Mouse (Mus musculus): ENCODE data around the gene Gdpd5.

The Gdpd5 gene

GRCm38 (mm10) chr7:99444012-99444411 lies 62.8 kb downstream of the Gdpd5 start:
- no peak for DNase-seq

GRCm38 (mm10) chr7:99445833-99446232 lies 64.6 kb downstream of the Gdpd5 start:
- no peak for DNase-seq

GRCm38 (mm10) chr7:99447323-99447722 lies 66.1 kb downstream of the Gdpd5 start:
- no peak for DNase-seq

- no peak for DNase-seq
These were observed 67.4 kb downstream of the Gdpd5 start for GRCm38 (mm10) chr7:99448619-99449018.

GRCm38 (mm10) chr7:99449063-99449462 lies 67.8 kb downstream of the Gdpd5 start:
- no peak for DNase-seq

GRCm38 (mm10) chr7:99449751-99450150 lies 68.5 kb downstream of the Gdpd5 start:
- DNase-seq, result no peak

GRCm38 (mm10) chr7:99450703-99451102 lies 69.5 kb downstream of the Gdpd5 start:
- DNase-seq, result peak; percentile 71 to 78

- no peak for DNase-seq
These were observed 71.6 kb downstream of the Gdpd5 start for GRCm38 (mm10) chr7:99452859-99453258.

GRCm38 (mm10) chr7:99454044-99454443 lies 72.8 kb downstream of the Gdpd5 start:
- DNase-seq, result no peak

GRCm38 (mm10) chr7:99458849-99459248 lies 77.6 kb downstream of the Gdpd5 start:
- DNase-seq, result no peak

GRCm38 (mm10) chr7:99459888-99460652 lies 78.9 kb downstream of the Gdpd5 start:
- DNase-seq, result no peak

GRCm38 (mm10) chr7:99463120-99463519 lies 81.9 kb downstream of the Gdpd5 start:
- no peak for DNase-seq

- no peak for DNase-seq
These were observed 84.6 kb downstream of the Gdpd5 start, which contains the start of gene Klhl35 for GRCm38 (mm10) chr7:99465811-99466210. TSS of gene Klhl35 (plus strand) at chr7:99466004.

- no peak for DNase-seq
These were observed 86.7 kb downstream of the Gdpd5 start for GRCm38 (mm10) chr7:99467916-99468282.

- DNase-seq, result peak in 1 of 2 experiments; percentile 32
These were observed 87.3 kb downstream of the Gdpd5 start for GRCm38 (mm10) chr7:99468283-99469132.

- DNase-seq, result no peak
These were observed 88.6 kb downstream of the Gdpd5 start for GRCm38 (mm10) chr7:99469680-99470405.

GRCm38 (mm10) chr7:99471578-99471977 lies 90.4 kb downstream of the Gdpd5 start:
- DNase-seq, result no peak

GRCm38 (mm10) chr7:99473638-99474407 lies 92.6 kb downstream of the Gdpd5 start:
- no peak for DNase-seq

- no peak for DNase-seq
These were observed 93.8 kb downstream of the Gdpd5 start for GRCm38 (mm10) chr7:99474836-99475561.

GRCm38 (mm10) chr7:99475562-99475911 lies 94.3 kb downstream of the Gdpd5 start:
- DNase-seq, result no peak

- no peak for DNase-seq
These were observed 95.4 kb downstream of the Gdpd5 start for GRCm38 (mm10) chr7:99476558-99477114.

- no peak for DNase-seq
These were observed 96.0 kb downstream of the Gdpd5 start for GRCm38 (mm10) chr7:99477235-99477634.

Data from kidney, adult 8-10 months (tissue).